Mouse (Mus musculus) Patski (cell line): ENCODE results near the gene Tgfb1. TPM values are rescaled to one million over a fixed set of nuclear protein-coding genes. Genes with fewer than 3 reads are reported as not detected.

Experiments used
- ATAC-seq: fragments of 100-300 bp; one replicate; pipeline ENCODE4 v1.8.0; 2021
- CTCF ChIA-PET: fragments of 350-600 bp; sonication (Branson Sonifier 250); formaldehyde crosslinking; loops from one replicate; lab custom pipeline; 2022; ENCODE audit warnings: inconsistent platforms; lab: Charles Lee
- POLR2A ChIA-PET: fragments of 350-600 bp; sonication (Branson Sonifier 250); formaldehyde crosslinking; loops from one replicate; lab custom pipeline; 2022; ENCODE audit warnings: antibody characterized with exemption, inconsistent platforms; lab: Charles Lee
- DNase-seq: peaks from one replicate; pipeline ENCODE4 v3.0.0-alpha.2; 2011; ENCODE audit warnings: low read depth, low spot score
- H3K27me3 ChIP-seq: fragments of 371-371 bp; one replicate; pipeline ENCODE4 v1.5.1; 2021
- CTCF ChIP-seq: fragments of 100-300 bp; IDR thresholded peaks from one replicate; pipeline ENCODE4 v1.5.1; 2021
- in situ Hi-C: fragments of 300-500 bp; cut with MboI; formaldehyde crosslinking; loops from 3 replicates; pipeline ENCODE4 v1.11.1; 2018; ENCODE audit warnings: low pct_unique_long_range_greater_than_20kb, mixed read lengths
- polyA plus RNA-seq: library from polyadenylated mRNA; unstranded; gene quantifications from one replicate; pipeline ENCODE4 v1.2.3, GENCODE M21; 2021

The Tgfb1 gene
- 29.7 TPM for polyA plus RNA-seq

- in situ Hi-C loops = no loop called here
- DNase-seq (no peak), ATAC-seq (peak; percentile 37)
- ChIA-PET CTCF (interaction anchor here (1.0 to 1.4 kb wide), 2 partner anchors 22 to 50 kb away, joined by 3 read pairs; no protein-coding TSS in a partner anchor), POLR2A (no interaction called here)
- H3K27me3 ChIP-seq = no peaks in the 10 kb centered on the region
- TF ChIP-seq CTCF = no peak
Measured at GRCm38 (mm10) chr7:25686680-25687531, at the start of gene Tgfb1. Tgfb1 (plus strand) TSS chr7:25687002.

- in situ Hi-C loops = no loop called here
- TF ChIP-seq CTCF = no peak
- CTCF ChIA-PET = no interaction called here
- POLR2A ChIA-PET = no interaction called here
- DNase-seq (no peak), ATAC-seq (no peak)
- no peaks in the 10 kb centered on the region for H3K27me3 ChIP-seq
Measured at GRCm38 (mm10) chr7:25637099-25637498, 49.7 kb upstream of the Tgfb1 start.

GRCm38 (mm10) chr7:25639754-25640153 lies 47.0 kb upstream of the Tgfb1 start:
- ChIA-PET CTCF (interaction anchor here (0.9 kb wide), 1 partner anchor 13 kb away, joined by 3 read pairs; no protein-coding TSS in a partner anchor), POLR2A (no interaction called here)
- DNase-seq (no peak), ATAC-seq (no peak)
- in situ Hi-C loops = no loop called here
- no peak for TF ChIP-seq CTCF
- H3K27me3 ChIP-seq = no peaks in the 10 kb centered on the region

- ChIA-PET CTCF (no interaction called here), POLR2A (no interaction called here)
- in situ Hi-C loops = no loop called here
- ATAC-seq = no peak
- no peak for TF ChIP-seq CTCF
- no peaks in the 10 kb centered on the region for H3K27me3 ChIP-seq
- DNase-seq = no peak
Measured at GRCm38 (mm10) chr7:25644136-25644535, 42.7 kb upstream of the Tgfb1 start.

- ChIA-PET POLR2A (no interaction called here), CTCF (no interaction called here)
- H3K27me3 ChIP-seq = no peaks in the 10 kb centered on the region
- DNase-seq (no peak), ATAC-seq (no peak)
- in situ Hi-C loops = no loop called here
- no peak for TF ChIP-seq CTCF
Measured at GRCm38 (mm10) chr7:25644631-25645030, 42.2 kb upstream of the Tgfb1 start.

GRCm38 (mm10) chr7:25645074-25645473 lies 41.7 kb upstream of the Tgfb1 start:
- ChIA-PET POLR2A (no interaction called here), CTCF (no interaction called here)
- no peak for ATAC-seq
- no peaks in the 10 kb centered on the region for H3K27me3 ChIP-seq
- DNase-seq = no peak
- TF ChIP-seq CTCF = no peak
- in situ Hi-C loops = no loop called here

- in situ Hi-C loops = no loop called here
- CTCF ChIA-PET = no interaction called here
Measured at GRCm38 (mm10) chr7:25647574-25648123, 39.2 kb upstream of the Tgfb1 start.

GRCm38 (mm10) chr7:25649839-25650238 lies 37.0 kb upstream of the Tgfb1 start:
- ChIA-PET POLR2A (no interaction called here), CTCF (no interaction called here)
- ATAC-seq (no peak), DNase-seq (no peak)
- no peaks in the 10 kb centered on the region for H3K27me3 ChIP-seq
- no peak for TF ChIP-seq CTCF
- in situ Hi-C loops = no loop called here

More at GRCm38 (mm10) chr7:25647574-25648123, 39.2 kb upstream of the Tgfb1 start:
- POLR2A ChIA-PET = interaction anchor here (1.1 kb wide), 1 partner anchor 8 kb away, joined by 3 read pairs; no protein-coding TSS in a partner anchor
- no peak for TF ChIP-seq CTCF
- ATAC-seq (no peak), DNase-seq (no peak)
- H3K27me3 ChIP-seq = no peaks in the 10 kb centered on the region

- in situ Hi-C loops = no loop called here
- TF ChIP-seq CTCF = no peak
- ChIA-PET POLR2A (interaction anchor here (0.6 kb wide), 1 partner anchor 103 kb away, joined by 3 read pairs; no protein-coding TSS in a partner anchor), CTCF (interaction anchor here (1.5 kb wide), 1 partner anchor 10 kb away, joined by 3 read pairs; no protein-coding TSS in a partner anchor)
- H3K27me3 ChIP-seq = no peaks in the 10 kb centered on the region
- no peak for ATAC-seq
- DNase-seq = no peak
Measured at GRCm38 (mm10) chr7:25651281-25651680, 35.5 kb upstream of the Tgfb1 start.

- in situ Hi-C loops = no loop called here
- POLR2A ChIA-PET = no interaction called here
- no peaks in the 10 kb centered on the region for H3K27me3 ChIP-seq
- TF ChIP-seq CTCF = no peak
- DNase-seq (no peak), ATAC-seq (no peak)
- CTCF ChIA-PET = interaction anchor here (1.2 kb wide), 1 partner anchor 13 kb away, joined by 3 read pairs; no protein-coding TSS in a partner anchor
Measured at GRCm38 (mm10) chr7:25652244-25652759, 34.5 kb upstream of the Tgfb1 start.
